Mouse (Mus musculus) cortical plate, adult 2 months (tissue): Measurements from ENCODE around the gene Gabbr2.

ENCODE experiments used
- CTCF ChIP-seq: fragments of 200-500 bp; IDR thresholded peaks from 2 replicates; pipeline ENCODE4 v1.5.1; 2011; ENCODE audit warnings: mild to moderate bottlenecking, control low read depth, low read length; ENCODE audit not compliant: insufficient read depth; ENCODE audit errors: extremely low read depth
- POLR2A ChIP-seq: fragments of 200-500 bp; IDR thresholded peaks from 2 replicates; pipeline ENCODE4 v1.6.1; 2011; ENCODE audit warnings: mild to moderate bottlenecking, low read length, control low read depth; ENCODE audit not compliant: insufficient read depth; ENCODE audit errors: extremely low read depth

DNA sequence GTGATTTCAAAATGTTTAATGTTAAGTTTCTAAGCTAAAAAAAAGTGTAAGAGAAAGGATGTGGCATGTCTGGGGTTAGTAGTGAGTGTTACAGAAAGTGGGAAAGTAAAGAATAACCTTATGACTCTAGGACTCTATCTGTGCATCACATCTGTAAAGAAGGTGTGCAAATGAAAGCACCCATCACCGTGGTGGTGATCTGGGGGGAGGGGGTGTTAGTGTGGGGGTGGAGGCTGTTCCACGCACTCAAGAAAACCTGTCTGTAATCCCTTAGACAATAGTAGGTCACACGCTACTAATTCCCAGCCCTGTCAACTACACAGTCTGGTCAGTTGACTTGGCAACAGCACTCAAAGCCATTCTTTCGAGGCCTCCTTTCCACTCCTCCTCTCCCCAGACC is 350.4 kb downstream of the Gabbr2 start:
- no peak for TF ChIP-seq CTCF
- no peak for TF ChIP-seq POLR2A
